Mouse (Mus musculus): ENCODE data around the gene Cela3b.

Gene Cela3b

GRCm38 (mm10) chr4:137371596-137372523 is 58.5 kb downstream of the Cela3b start:
- DNase-seq: no peak
